Comparison of ENCODE assay signal across 8 mouse cellular contexts in genomic region chr13:9181666-9182264, GRCm38 (mm10).
DNase-seq lines count a peak whose midpoint lies in the region; ATAC-seq and TF ChIP-seq lines count a peak whose summit lies in the region.

No protein-coding gene starts in this region.

- no peaks in the 10 kb centered on the region for H3K36me3 ChIP-seq in heart, embryonic 11.5 days (ENCODE audit: control insufficient read depth, insufficient read depth, low read length)
- no peaks in the 10 kb centered on the region for H3K36me3 ChIP-seq in midbrain, embryonic 13.5 days
- no peaks in the 10 kb centered on the region for H3K36me3 ChIP-seq in small intestine, adult 2 months (ENCODE audit: control insufficient read depth, insufficient read depth, low read length)

- no peak for TF ChIP-seq POLR2A in small intestine, adult 2 months (IDR thresholded peaks at IDR 0.05; ENCODE audit: low read depth, low read length)

- H3K9me3 ChIP-seq in heart, embryonic 11.5 days (replicated peaks; ENCODE audit: control insufficient read depth, low read length): no peaks in the 10 kb centered on the region
- H3K9me3 ChIP-seq in midbrain, embryonic 13.5 days: no peaks in the 10 kb centered on the region

- H3K4me2 ChIP-seq in heart, embryonic 11.5 days: no peak overlapping the region
- H3K4me2 ChIP-seq in midbrain, embryonic 13.5 days (replicated peaks): no peak overlapping the region

- DNase-seq in heart, adult 11 months: peak; percentile 93
- DNase-seq in cerebellum, postnatal 4 days (ENCODE audit: low spot score in 2 of 2): peak; percentile 69 to 79
- peak; percentile 48 for DNase-seq in gastrocnemius, adult 8-10 months (ENCODE audit: low spot score in 2 of 2)
- peak; percentile 86 for DNase-seq in induced T-regulatory cell, adult 2 months (ENCODE audit: low read depth)
- peak; percentile 74 to 80 for DNase-seq in left cerebral cortex, postnatal 10 days (ENCODE audit: extremely low spot score in 1 of 2, low spot score in 2 of 2)

- no peaks in the 10 kb centered on the region for H3K27me3 ChIP-seq in heart, embryonic 11.5 days (ENCODE audit: control insufficient read depth, insufficient read depth, low read length)
- H3K27me3 ChIP-seq in midbrain, embryonic 13.5 days: no peaks in the 10 kb centered on the region; the same call in 1 of the 2 replicates
- no peaks in the 10 kb centered on the region for H3K27me3 ChIP-seq in small intestine, adult 2 months (ENCODE audit: control insufficient read depth, insufficient read depth, low read length)

- peak; percentile 90 for TF ChIP-seq CTCF in small intestine, adult 2 months (IDR thresholded peaks at IDR 0.05; ENCODE audit: extremely low read depth, insufficient read length, insufficient replicate concordance, low read depth, low read length)

- WGBS in heart, embryonic 11.5 days (ENCODE audit: insufficient replicate concordance): 15% methylated on average over 11 of the region's 11 CpGs
- WGBS in midbrain, embryonic 13.5 days: 10% methylated on average over 11 of the region's 11 CpGs
- 12% methylated on average over 11 of the region's 11 CpGs for WGBS in small intestine, adult 2 months

- no peak overlapping the region for H3K9ac ChIP-seq in heart, embryonic 11.5 days (ENCODE audit: low read depth, low read length)
- no peak overlapping the region for H3K9ac ChIP-seq in midbrain, embryonic 13.5 days (replicated peaks)

- ATAC-seq in heart, embryonic 11.5 days (replicated peaks; ENCODE audit: insufficient number of reproducible peaks, low FRiP score, low TSS enrichment): no peak
- ATAC-seq in midbrain, embryonic 13.5 days: peak; percentile 81

- no peak overlapping the region for H3K4me3 ChIP-seq in heart, embryonic 11.5 days (ENCODE audit: low read depth, low read length)
- no peak overlapping the region for H3K4me3 ChIP-seq in midbrain, embryonic 13.5 days (replicated peaks)
- H3K4me3 ChIP-seq in small intestine, adult 2 months (ENCODE audit: low read depth, low read length): no peak overlapping the region

- no peak overlapping the region for H3K27ac ChIP-seq in heart, embryonic 11.5 days (ENCODE audit: low read depth, low read length)
- no peak overlapping the region for H3K27ac ChIP-seq in midbrain, embryonic 13.5 days
- no peak overlapping the region for H3K27ac ChIP-seq in small intestine, adult 2 months (ENCODE audit: insufficient read depth, low read depth, low read length)

- H3K4me1 ChIP-seq in heart, embryonic 11.5 days (ENCODE audit: control insufficient read depth, insufficient read depth, low read length): no peaks in the 10 kb centered on the region
- H3K4me1 ChIP-seq in midbrain, embryonic 13.5 days (replicated peaks): no peaks in the 10 kb centered on the region
- H3K4me1 ChIP-seq in small intestine, adult 2 months (ENCODE audit: control insufficient read depth, insufficient read depth, insufficient read length, low read length): peaks cover 22% of the 10 kb centered on the region

- intact Hi-C loops in left cerebral cortex, postnatal 10 days (cut with DNase I): loop anchor here (2.0 to 10.0 kb wide), 3 partner anchors 286 to 665 kb away; no protein-coding TSS in a partner anchor
